Mouse (Mus musculus) heart, postnatal 0 days (tissue): ENCODE measurements at regions not wholly inside any gene's neighbourhood (a gene's known extent, or its start where the extent isn't known, plus 50 kb on each side); places are given as distances from the start of the nearest gene placed in this dataset.

Experiments used
- CTCF ChIP-seq: IDR thresholded peaks from 2 replicates; pipeline ENCODE4 v1.5.1; 2016; ENCODE audit warnings: antibody characterized with exemption, control low read depth, low read depth
- EP300 ChIP-seq: IDR thresholded peaks from 2 replicates; pipeline ENCODE4 v1.6.1; 2016; ENCODE audit warnings: antibody characterized with exemption, low read depth

- TF ChIP-seq CTCF = no peak
- TF ChIP-seq EP300 = no peak
These were observed 126.0 kb upstream of the F13a1 start for GRCm38 (mm10) chr13:37175997-37176396.
